Mouse (Mus musculus) myocyte (in vitro differentiated cells): Measurements from ENCODE around the gene Naa35.

Experiments used
- CEBPB ChIP-seq: IDR thresholded peaks from 2 replicates; pipeline ENCODE4 v1.6.1; 2011; ENCODE audit warnings: mild to moderate bottlenecking, moderate library complexity; ENCODE audit not compliant: poor library complexity, insufficient read depth, severe bottlenecking
- E2F4 ChIP-seq: IDR thresholded peaks from one replicate; pipeline ENCODE4 v1.6.1; 2011; ENCODE audit warnings: mild to moderate bottlenecking, control low read depth, moderate library complexity; ENCODE audit not compliant: insufficient read depth
- MAX ChIP-seq: IDR thresholded peaks from one replicate; pipeline ENCODE4 v1.6.1; 2011; ENCODE audit warnings: low read depth, mild to moderate bottlenecking, control low read depth
- TCF12 ChIP-seq: IDR thresholded peaks from one replicate; pipeline ENCODE4 v1.6.1; 2011; ENCODE audit warnings: mild to moderate bottlenecking, control low read depth; ENCODE audit not compliant: poor library complexity, insufficient read depth, severe bottlenecking

DNA sequence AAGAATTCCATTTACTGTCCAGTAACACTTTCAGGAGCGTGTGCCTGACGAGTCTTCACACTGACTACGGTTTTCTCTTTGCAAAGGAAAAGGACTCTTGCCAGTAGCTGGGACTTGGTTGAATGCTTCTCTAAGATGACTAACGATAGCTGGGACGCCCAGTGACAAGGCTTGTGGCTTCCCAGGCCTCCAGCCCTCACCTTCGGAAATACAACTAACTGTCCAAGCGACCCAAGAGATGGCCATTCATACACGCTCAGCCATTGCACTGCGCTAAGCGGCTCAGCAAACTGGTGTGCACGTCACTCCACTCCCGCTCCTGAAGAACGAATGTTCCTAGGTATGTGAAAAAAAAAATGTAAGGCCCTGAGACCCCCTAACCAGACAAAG is 89.7 kb downstream of the Naa35 start:
- TF ChIP-seq MAX (no peak), TCF12 (no peak), CEBPB (no peak), E2F4 (no peak)
